Mouse (Mus musculus) kidney, embryonic 15.5 days (tissue): ENCODE measurements at regions not wholly inside any gene's neighbourhood (a gene's known extent, or its start where the extent isn't known, plus 50 kb on each side); places are given as distances from the start of the nearest gene placed in this dataset.

Experiments
- ATAC-seq: fragments of 200-750 bp; cut with Nextera tagmentation; replicated peaks from 2 replicates; pipeline ENCODE4 v1.8.0; 2017; ENCODE audit warnings: moderate TSS enrichment; ENCODE audit not compliant: low FRiP score
- H3K27ac ChIP-seq: fragments of 300-500 bp; sonication (generic); 2 replicates; pipeline ENCODE4 v1.5.1; 2015; ENCODE audit warnings: mild to moderate bottlenecking, inconsistent platforms
- H3K27me3 ChIP-seq: fragments of 300-500 bp; sonication (generic); 2 replicates; pipeline ENCODE4 v1.6.1; 2015; ENCODE audit warnings: inconsistent platforms
- H3K36me3 ChIP-seq: fragments of 300-500 bp; sonication (generic); 2 replicates; pipeline ENCODE4 v1.6.1; 2015; ENCODE audit warnings: inconsistent platforms
- H3K4me1 ChIP-seq: fragments of 300-500 bp; sonication (generic); 2 replicates; pipeline ENCODE4 v1.6.1; 2015; ENCODE audit warnings: inconsistent platforms
- H3K4me2 ChIP-seq: fragments of 300-500 bp; sonication (generic); 2 replicates; pipeline ENCODE4 v1.6.1; 2015; ENCODE audit warnings: moderate library complexity, mild to moderate bottlenecking, inconsistent platforms
- H3K4me3 ChIP-seq: fragments of 300-500 bp; sonication (generic); replicated peaks from 2 replicates; pipeline ENCODE4 v1.5.1; 2015; ENCODE audit warnings: mild to moderate bottlenecking, inconsistent platforms
- H3K9ac ChIP-seq: fragments of 300-500 bp; sonication (generic); 2 replicates; pipeline ENCODE4 v1.6.1; 2015; ENCODE audit warnings: mild to moderate bottlenecking, inconsistent platforms
- H3K9me3 ChIP-seq: fragments of 300-500 bp; sonication (generic); replicated peaks from 2 replicates; pipeline ENCODE4 v1.6.1; 2016; ENCODE audit warnings: inconsistent platforms
- WGBS: fragments of 180-500 bp; shearing (Covaris S2); methylation state at CpG from one replicate; pipeline ENCODE4 v1.1.7; 2015; ENCODE audit warnings: mixed read lengths; 5-methylcytosine and 5-hydroxymethylcytosine counted together

GRCm38 (mm10) chr3:133972774-133973173 is 263.5 kb upstream of the Cxxc4 start:
- ATAC-seq = peak; percentile 69; the same call in 1 of the 2 replicates
- Histone ChIP-seq H3K9me3 (no peaks in the 10 kb centered on the region), H3K36me3 (no peaks in the 10 kb centered on the region), H3K4me3 (no peak overlapping the region), H3K9ac (no peak overlapping the region), H3K4me1 (no peaks in the 10 kb centered on the region), H3K27ac (no peak overlapping the region), H3K27me3 (no peaks in the 10 kb centered on the region), H3K4me2 (no peak overlapping the region)
- 23% methylated on average over 2 of the region's 2 CpGs for WGBS

GRCm38 (mm10) chr3:133987681-133988080 is 248.6 kb upstream of the Cxxc4 start:
- 73% methylated on average over 2 of the region's 2 CpGs for WGBS
- no peaks in the 10 kb centered on the region for H3K4me1 ChIP-seq

GRCm38 (mm10) chr3:133993971-133994370 is 242.3 kb upstream of the Cxxc4 start:
- Histone ChIP-seq H3K4me1 (no peaks in the 10 kb centered on the region), H3K36me3 (no peaks in the 10 kb centered on the region), H3K27ac (no peak overlapping the region), H3K9me3 (no peaks in the 10 kb centered on the region), H3K9ac (no peak overlapping the region), H3K4me2 (no peak overlapping the region), H3K4me3 (no peak overlapping the region), H3K27me3 (no peaks in the 10 kb centered on the region)
- ATAC-seq = no peak
- 70% methylated on average over 2 of the region's 2 CpGs for WGBS

More at GRCm38 (mm10) chr3:133987681-133988080, 248.6 kb upstream of the Cxxc4 start:
- Histone ChIP-seq H3K4me3 (no peak overlapping the region), H3K27me3 (no peaks in the 10 kb centered on the region), H3K9me3 (no peaks in the 10 kb centered on the region), H3K27ac (no peak overlapping the region), H3K4me2 (no peak overlapping the region), H3K36me3 (no peaks in the 10 kb centered on the region), H3K9ac (no peak overlapping the region)
- 0 out of 2 replicates have a peak, but pooled peaks have one; percentile 33 for ATAC-seq

- Histone ChIP-seq H3K9me3 (no peaks in the 10 kb centered on the region), H3K4me1 (no peaks in the 10 kb centered on the region), H3K36me3 (no peaks in the 10 kb centered on the region), H3K4me3 (no peak overlapping the region), H3K27me3 (no peaks in the 10 kb centered on the region), H3K9ac (no peak overlapping the region), H3K4me2 (no peak overlapping the region), H3K27ac (no peak overlapping the region)
- ATAC-seq = no peak
- WGBS = 71% methylated on average over 8 of the region's 8 CpGs
Measured at GRCm38 (mm10) chr3:133999965-134000364, 236.3 kb upstream of the Cxxc4 start.

GRCm38 (mm10) chr3:134000595-134000994 is 235.7 kb upstream of the Cxxc4 start:
- Histone ChIP-seq H3K27me3 (no peaks in the 10 kb centered on the region), H3K9ac (no peak overlapping the region), H3K36me3 (no peaks in the 10 kb centered on the region), H3K4me2 (no peak overlapping the region), H3K9me3 (no peaks in the 10 kb centered on the region), H3K4me1 (no peaks in the 10 kb centered on the region), H3K4me3 (no peak overlapping the region), H3K27ac (no peak overlapping the region)
- 58% methylated on average over 1 of the region's 1 CpGs for WGBS
- no peak for ATAC-seq

GRCm38 (mm10) chr3:134014805-134015204 is 221.5 kb upstream of the Cxxc4 start:
- WGBS = 55% methylated on average over 2 of the region's 2 CpGs
- no peak overlapping the region for H3K9ac ChIP-seq
- H3K4me1 ChIP-seq = peaks cover 6% of the 10 kb centered on the region; the same call in 1 of the 2 replicates
- H3K27me3 ChIP-seq = no peaks in the 10 kb centered on the region
- H3K4me2 ChIP-seq = no peak overlapping the region
- no peaks in the 10 kb centered on the region for H3K36me3 ChIP-seq
- H3K9me3 ChIP-seq = no peaks in the 10 kb centered on the region
- peak; percentile 54 for ATAC-seq
- H3K4me3 ChIP-seq = no peak overlapping the region
- no peak overlapping the region for H3K27ac ChIP-seq

GRCm38 (mm10) chr3:134015412-134015811 is 220.9 kb upstream of the Cxxc4 start:
- ATAC-seq = 0 out of 2 replicates have a peak, but pooled peaks have one; percentile 64
- Histone ChIP-seq H3K27me3 (no peaks in the 10 kb centered on the region), H3K4me1 (peaks cover 6% of the 10 kb centered on the region; the same call in 1 of the 2 replicates), H3K4me2 (no peak overlapping the region), H3K36me3 (no peaks in the 10 kb centered on the region), H3K9ac (no peak overlapping the region), H3K27ac (no peak overlapping the region), H3K4me3 (no peak overlapping the region), H3K9me3 (no peaks in the 10 kb centered on the region)
- 72% methylated on average over 3 of the region's 3 CpGs for WGBS

GRCm38 (mm10) chr3:134033862-134034261 is 202.4 kb upstream of the Cxxc4 start:
- no peaks in the 10 kb centered on the region for H3K36me3 ChIP-seq
- no peak overlapping the region for H3K4me3 ChIP-seq
- no peak overlapping the region for H3K27ac ChIP-seq
- H3K9ac ChIP-seq = no peak overlapping the region
- no peaks in the 10 kb centered on the region for H3K4me1 ChIP-seq
- H3K27me3 ChIP-seq = no peaks in the 10 kb centered on the region
- no peak overlapping the region for H3K4me2 ChIP-seq
- no peaks in the 10 kb centered on the region for H3K9me3 ChIP-seq
- WGBS = 68% methylated on average over 5 of the region's 5 CpGs
- no peak for ATAC-seq

GRCm38 (mm10) chr3:134036310-134036934 is 199.9 kb upstream of the Cxxc4 start:
- WGBS = 78% methylated on average over 6 of the region's 6 CpGs
- ATAC-seq = no peak

GRCm38 (mm10) chr3:134050649-134051048 is 185.6 kb upstream of the Cxxc4 start:
- ATAC-seq = no peak

More at GRCm38 (mm10) chr3:134036310-134036934, 199.9 kb upstream of the Cxxc4 start:
- Histone ChIP-seq H3K4me1 (no peaks in the 10 kb centered on the region), H3K36me3 (no peaks in the 10 kb centered on the region), H3K4me2 (no peak overlapping the region), H3K27me3 (no peaks in the 10 kb centered on the region), H3K27ac (no peak overlapping the region), H3K4me3 (no peak overlapping the region), H3K9me3 (no peaks in the 10 kb centered on the region), H3K9ac (no peak overlapping the region)

GRCm38 (mm10) chr3:134082461-134082860 is 153.8 kb upstream of the Cxxc4 start:
- 67% methylated on average over 1 of the region's 1 CpGs for WGBS
- Histone ChIP-seq H3K4me1 (no peaks in the 10 kb centered on the region), H3K9ac (no peak overlapping the region), H3K4me3 (no peak overlapping the region), H3K36me3 (no peaks in the 10 kb centered on the region), H3K4me2 (no peak overlapping the region), H3K9me3 (no peaks in the 10 kb centered on the region), H3K27ac (no peak overlapping the region), H3K27me3 (no peaks in the 10 kb centered on the region)
- ATAC-seq = no peak

More at GRCm38 (mm10) chr3:134050649-134051048, 185.6 kb upstream of the Cxxc4 start:
- no peaks in the 10 kb centered on the region for H3K27me3 ChIP-seq
- no peak overlapping the region for H3K9ac ChIP-seq
- no peaks in the 10 kb centered on the region for H3K9me3 ChIP-seq
- H3K4me1 ChIP-seq = no peaks in the 10 kb centered on the region
- H3K27ac ChIP-seq = no peak overlapping the region
- H3K4me2 ChIP-seq = no peak overlapping the region
- H3K4me3 ChIP-seq = no peak overlapping the region
- no peaks in the 10 kb centered on the region for H3K36me3 ChIP-seq

GRCm38 (mm10) chr3:134099471-134100125 is 136.7 kb upstream of the Cxxc4 start:
- Histone ChIP-seq H3K4me3 (no peak overlapping the region), H3K9me3 (no peaks in the 10 kb centered on the region), H3K4me2 (no peak overlapping the region), H3K36me3 (no peaks in the 10 kb centered on the region), H3K4me1 (peaks cover 17% of the 10 kb centered on the region), H3K9ac (no peak overlapping the region), H3K27me3 (no peaks in the 10 kb centered on the region), H3K27ac (peak overlapping the region; percentile 22; the same call in 1 of the 2 replicates)
- peak; percentile 60; the same call in 1 of the 2 replicates for ATAC-seq
- WGBS = 59% methylated on average over 3 of the region's 3 CpGs
